Mouse (Mus musculus) heart, postnatal 14 days (tissue): ENCODE results near the gene Eipr1. TPM values are rescaled to one million over a fixed set of nuclear protein-coding genes. Genes with fewer than 3 reads are reported as not detected.

ENCODE experiments used
- DNase-seq, 2 experiments: peaks; one replicate each; pipeline ENCODE4 v3.0.0; 2021 to 2022
- intact Hi-C: fragments of 180-260 bp; cut with DNase I; formaldehyde crosslinking; loops from one replicate; pipeline ENCODE4 v1.15.1; 2025
- total RNA-seq, 2 experiments: library from RNA; stranded (reverse); gene quantifications; 2 replicates each; pipeline ENCODE4 v1.2.3; 2021

The Eipr1 gene
- total RNA-seq, 2 experiments from 2014 or later: 8.8 to 12.0 TPM

GRCm38 (mm10) chr12:28769953-28770352, 18.4 kb downstream of the Eipr1 start:
- intact Hi-C loops: no loop called here

GRCm38 (mm10) chr12:28773815-28774214, 22.2 kb downstream of the Eipr1 start:
- DNase-seq: no peak
- intact Hi-C loops: no loop called here

More at GRCm38 (mm10) chr12:28769953-28770352, 18.4 kb downstream of the Eipr1 start:
- DNase-seq: no peak

GRCm38 (mm10) chr12:28775120-28775519, 23.5 kb downstream of the Eipr1 start:
- no peak for DNase-seq
- intact Hi-C loops: no loop called here

GRCm38 (mm10) chr12:28775627-28776026, 24.0 kb downstream of the Eipr1 start:
- no peak for DNase-seq
- intact Hi-C loops: no loop called here

- no peak for DNase-seq
- intact Hi-C loops: no loop called here
These were observed 28.6 kb downstream of the Eipr1 start for GRCm38 (mm10) chr12:28780180-28780579.

- DNase-seq: no peak
- intact Hi-C loops: no loop called here
These were observed 31.0 kb downstream of the Eipr1 start for GRCm38 (mm10) chr12:28782637-28783036.

GRCm38 (mm10) chr12:28784355-28784754, 32.8 kb downstream of the Eipr1 start:
- DNase-seq: peak; percentile 18 to 57
- intact Hi-C loops: no loop called here

- intact Hi-C loops: no loop called here
- DNase-seq: no peak
These were observed 33.3 kb downstream of the Eipr1 start for GRCm38 (mm10) chr12:28784864-28785263.

- intact Hi-C loops: no loop called here
- DNase-seq: no peak
These were observed 33.7 kb downstream of the Eipr1 start for GRCm38 (mm10) chr12:28785299-28785698.

- intact Hi-C loops: no loop called here
- no peak for DNase-seq
These were observed 34.7 kb downstream of the Eipr1 start for GRCm38 (mm10) chr12:28786310-28786709.

GRCm38 (mm10) chr12:28792613-28793012, 41.0 kb downstream of the Eipr1 start:
- intact Hi-C loops: no loop called here
- no peak for DNase-seq

- intact Hi-C loops: no loop called here
- no peak for DNase-seq
These were observed 42.1 kb downstream of the Eipr1 start for GRCm38 (mm10) chr12:28793715-28794114.

GRCm38 (mm10) chr12:28795041-28795440, 43.4 kb downstream of the Eipr1 start:
- DNase-seq: no peak

GRCm38 (mm10) chr12:28796881-28797420, 45.3 kb downstream of the Eipr1 start:
- intact Hi-C loops: no loop called here
- DNase-seq: no peak

More at GRCm38 (mm10) chr12:28795041-28795440, 43.4 kb downstream of the Eipr1 start:
- intact Hi-C loops: no loop called here

- no peak for DNase-seq
- intact Hi-C loops: no loop called here
These were observed 48.3 kb downstream of the Eipr1 start for GRCm38 (mm10) chr12:28799798-28800411.

GRCm38 (mm10) chr12:28800423-28800822, 48.8 kb downstream of the Eipr1 start:
- intact Hi-C loops: no loop called here
- DNase-seq: no peak

- no peak for DNase-seq
- intact Hi-C loops: no loop called here
These were observed 49.3 kb downstream of the Eipr1 start for GRCm38 (mm10) chr12:28800891-28801290.

- intact Hi-C loops: no loop called here
- no peak for DNase-seq
These were observed 50.1 kb downstream of the Eipr1 start for GRCm38 (mm10) chr12:28801731-28802130.

- no peak for DNase-seq
These were observed 51.4 kb downstream of the Eipr1 start for GRCm38 (mm10) chr12:28803043-28803442.

GRCm38 (mm10) chr12:28804558-28805481, 53.2 kb downstream of the Eipr1 start:
- peak; percentile 21 to 24 for DNase-seq
- intact Hi-C loops: no loop called here

More at GRCm38 (mm10) chr12:28803043-28803442, 51.4 kb downstream of the Eipr1 start:
- intact Hi-C loops: no loop called here

- no peak for DNase-seq
- intact Hi-C loops: no loop called here
These were observed 57.3 kb downstream of the Eipr1 start for GRCm38 (mm10) chr12:28808786-28809375.
